Mouse (Mus musculus) small intestine, adult 2 months (tissue): Measurements from ENCODE around the gene Thsd7a. TPM values are rescaled to one million over a fixed set of nuclear protein-coding genes. Genes with fewer than 3 reads are reported as not detected.

ENCODE experiments used
- H3K27ac ChIP-seq: fragments of 200-500 bp; 2 replicates; pipeline ENCODE4 v1.5.1; 2012; ENCODE audit warnings: low read depth, low read length, control low read depth, inconsistent platforms; ENCODE audit not compliant: insufficient read depth
- H3K27me3 ChIP-seq: fragments of 200-500 bp; 2 replicates; pipeline ENCODE4 v1.6.1; 2012; ENCODE audit warnings: mild to moderate bottlenecking, moderate library complexity, low read length, inconsistent platforms; ENCODE audit not compliant: control insufficient read depth, insufficient read depth
- H3K36me3 ChIP-seq: fragments of 200-500 bp; 2 replicates; pipeline ENCODE4 v1.6.1; 2012; ENCODE audit warnings: mild to moderate bottlenecking, low read length, control low read depth, inconsistent platforms; ENCODE audit not compliant: control insufficient read depth, insufficient read depth
- H3K4me1 ChIP-seq: fragments of 200-500 bp; 2 replicates; pipeline ENCODE4 v1.6.1; 2012; ENCODE audit warnings: low read length, inconsistent platforms, mixed read lengths; ENCODE audit not compliant: control insufficient read depth, insufficient read depth, insufficient read length
- H3K4me3 ChIP-seq: fragments of 200-500 bp; 2 replicates; pipeline ENCODE4 v1.5.1; 2012; ENCODE audit warnings: low read depth, mild to moderate bottlenecking, control low read depth, inconsistent platforms, low read length, moderate library complexity
- CTCF ChIP-seq: fragments of 200-500 bp; IDR thresholded peaks from 2 replicates; pipeline ENCODE4 v1.5.1; 2012; ENCODE audit warnings: low read depth, mild to moderate bottlenecking, control low read depth, inconsistent platforms, low read length, moderate library complexity, mixed read lengths; ENCODE audit not compliant: insufficient replicate concordance, insufficient read length; ENCODE audit errors: extremely low read depth
- POLR2A ChIP-seq: fragments of 200-500 bp; IDR thresholded peaks from 2 replicates; pipeline ENCODE4 v1.6.1; 2012; ENCODE audit warnings: low read depth, mild to moderate bottlenecking, control low read depth, inconsistent platforms, low read length, moderate library complexity
- WGBS: fragments of 180-500 bp; shearing (Covaris S2); methylation state at CpG from one replicate; pipeline ENCODE4 v1.1.7; 2018; 5-methylcytosine and 5-hydroxymethylcytosine counted together
- polyA plus RNA-seq: library from polyadenylated mRNA; depleted of rRNA; stranded (reverse); fragments of >200 nt; gene quantifications from 2 replicates; pipeline ENCODE4 v1.2.3, GENCODE M21; 2012

Gene Thsd7a
- polyA plus RNA-seq, 1 experiment: 1.8 TPM

GRCm38 (mm10) chr6:12499866-12500265 lies 249.3 kb downstream of the Thsd7a start:
- H3K4me1 ChIP-seq: no peaks in the 10 kb centered on the region
- H3K27me3 ChIP-seq: no peaks in the 10 kb centered on the region
- H3K27ac ChIP-seq: no peak overlapping the region
- no peak overlapping the region for H3K4me3 ChIP-seq
- no peaks in the 10 kb centered on the region for H3K36me3 ChIP-seq
- TF ChIP-seq POLR2A (no peak), CTCF (no peak)

GRCm38 (mm10) chr6:12493571-12493970 lies 255.6 kb downstream of the Thsd7a start:
- TF ChIP-seq POLR2A: no peak
- no peak for TF ChIP-seq CTCF
- Histone ChIP-seq H3K36me3 (no peaks in the 10 kb centered on the region), H3K27me3 (no peaks in the 10 kb centered on the region), H3K4me1 (no peaks in the 10 kb centered on the region), H3K27ac (no peak overlapping the region), H3K4me3 (no peak overlapping the region)
- WGBS: 75% methylated on average over 1 of the region's 1 CpGs

DNA sequence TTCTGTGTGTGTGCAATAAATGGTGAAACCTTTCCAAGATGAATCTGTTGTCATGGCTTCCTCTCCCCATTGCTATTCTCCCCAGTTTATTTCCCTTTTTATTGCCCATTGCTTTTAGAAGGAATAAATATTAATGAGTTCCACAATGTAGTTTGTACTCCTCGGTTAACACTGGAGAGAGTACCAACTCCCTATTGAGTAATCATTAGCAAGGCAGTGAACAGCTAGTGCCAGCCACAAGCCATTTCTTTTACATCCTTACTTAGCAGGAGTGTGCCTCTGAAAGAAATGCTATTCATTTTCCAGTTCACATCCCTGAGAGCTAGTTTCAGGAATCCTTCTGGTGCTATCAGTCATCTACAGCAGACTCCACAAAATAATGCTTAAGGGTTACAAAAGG lies 260.3 kb downstream of the Thsd7a start:
- Histone ChIP-seq H3K4me1 (no peaks in the 10 kb centered on the region), H3K4me3 (no peak overlapping the region), H3K27ac (no peak overlapping the region), H3K36me3 (no peaks in the 10 kb centered on the region), H3K27me3 (no peaks in the 10 kb centered on the region)
- TF ChIP-seq CTCF (no peak), POLR2A (no peak)
- WGBS: 65% methylated on average over 1 of the region's 1 CpGs

- TF ChIP-seq POLR2A (no peak), CTCF (no peak)
- Histone ChIP-seq H3K4me3 (no peak overlapping the region), H3K27me3 (no peaks in the 10 kb centered on the region), H3K4me1 (no peaks in the 10 kb centered on the region), H3K36me3 (no peaks in the 10 kb centered on the region), H3K27ac (no peak overlapping the region)
- WGBS: 88% methylated on average over 5 of the region's 5 CpGs
These were observed 267.6 kb downstream of the Thsd7a start for GRCm38 (mm10) chr6:12481527-12482163.

DNA sequence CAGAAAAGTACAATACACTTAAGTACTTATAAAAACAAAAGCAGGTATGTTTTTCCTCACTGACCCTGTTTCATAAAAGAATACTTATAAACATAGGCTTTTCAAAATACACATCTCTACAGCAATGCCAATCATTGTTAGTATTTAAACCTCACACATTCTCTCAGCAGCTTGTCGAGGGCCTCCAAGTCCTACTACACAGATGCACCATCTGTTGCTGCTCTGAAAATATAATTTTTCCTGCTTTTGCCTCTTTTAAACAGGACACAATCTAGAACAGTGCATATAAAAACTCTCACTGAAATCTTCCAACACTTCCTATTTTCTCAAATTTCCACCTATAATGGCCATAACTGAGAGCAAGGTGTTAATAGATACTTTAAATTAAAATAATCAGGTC lies 270.9 kb downstream of the Thsd7a start:
- WGBS: 73% methylated on average over 1 of the region's 1 CpGs
- no peak for TF ChIP-seq POLR2A
- TF ChIP-seq CTCF: no peak
- H3K27me3 ChIP-seq: no peaks in the 10 kb centered on the region
- no peak overlapping the region for H3K27ac ChIP-seq
- H3K36me3 ChIP-seq: no peaks in the 10 kb centered on the region
- no peak overlapping the region for H3K4me3 ChIP-seq
- no peaks in the 10 kb centered on the region for H3K4me1 ChIP-seq

- TF ChIP-seq CTCF (no peak), POLR2A (no peak)
- H3K4me3 ChIP-seq: no peak overlapping the region
- 78% methylated on average over 2 of the region's 2 CpGs for WGBS
- H3K4me1 ChIP-seq: no peaks in the 10 kb centered on the region
- H3K36me3 ChIP-seq: no peaks in the 10 kb centered on the region
- no peak overlapping the region for H3K27ac ChIP-seq
- no peaks in the 10 kb centered on the region for H3K27me3 ChIP-seq
These were observed 278.3 kb downstream of the Thsd7a start for GRCm38 (mm10) chr6:12470935-12471334.

DNA sequence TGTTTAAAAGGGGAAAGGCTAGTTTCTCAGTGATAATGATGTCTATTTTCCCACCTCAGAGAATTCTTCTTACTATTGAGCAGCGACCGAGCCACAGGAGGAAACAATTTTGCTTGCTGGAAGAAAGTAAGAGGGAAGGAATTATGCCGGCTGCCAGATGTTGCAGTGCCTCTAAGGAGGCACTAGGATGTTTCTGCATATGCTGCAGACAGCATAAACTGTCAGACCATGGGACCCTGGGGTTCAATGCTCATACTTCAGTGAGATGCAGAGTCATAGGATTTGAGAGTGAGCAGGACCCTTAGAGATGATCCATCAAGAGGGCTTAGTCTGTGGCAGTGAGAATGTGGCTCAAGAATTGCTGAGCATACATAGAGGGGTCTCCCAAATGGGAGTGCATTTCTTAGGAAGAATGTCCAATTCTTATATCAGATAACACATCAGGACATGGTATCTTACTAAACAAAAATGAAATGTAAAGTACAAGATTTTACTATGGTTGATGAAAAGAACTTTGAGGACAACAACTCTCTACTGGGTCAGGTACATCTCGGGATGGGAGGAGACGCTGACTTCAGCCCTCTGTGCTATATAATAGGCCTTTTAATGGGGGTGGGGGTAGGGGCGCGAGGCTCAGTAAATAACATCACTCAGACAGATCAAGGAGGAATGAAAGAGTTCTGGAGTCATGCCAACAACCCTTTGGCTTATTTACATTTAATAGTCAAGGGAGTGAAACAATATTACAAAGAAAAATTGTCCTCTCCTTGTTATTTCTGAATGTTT lies 281.7 kb downstream of the Thsd7a start:
- WGBS: 71% methylated on average over 7 of the region's 7 CpGs
- Histone ChIP-seq H3K4me1 (no peaks in the 10 kb centered on the region), H3K27ac (no peak overlapping the region), H3K27me3 (no peaks in the 10 kb centered on the region), H3K4me3 (no peak overlapping the region), H3K36me3 (no peaks in the 10 kb centered on the region)
- TF ChIP-seq POLR2A (no peak), CTCF (no peak)

DNA sequence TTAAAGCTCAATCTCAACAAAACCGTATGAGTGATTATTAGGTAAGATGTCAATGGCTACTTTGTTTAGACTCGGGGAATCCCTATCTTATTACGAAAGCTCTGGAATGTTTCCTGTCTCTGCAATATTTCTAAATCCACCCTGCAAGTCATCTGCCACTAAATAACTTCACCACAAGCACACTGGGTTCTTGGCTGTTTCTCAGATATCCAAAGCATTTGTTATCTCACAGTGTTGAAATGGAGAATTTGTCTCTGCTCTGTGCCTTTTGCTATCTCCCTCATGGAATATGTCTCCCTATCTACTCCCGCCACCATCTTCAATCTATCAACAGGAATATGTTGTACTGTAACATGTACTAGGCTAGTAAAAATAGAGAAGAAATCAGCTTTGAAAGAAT lies 290.4 kb downstream of the Thsd7a start:
- Histone ChIP-seq H3K36me3 (no peaks in the 10 kb centered on the region), H3K4me1 (no peaks in the 10 kb centered on the region), H3K27me3 (no peaks in the 10 kb centered on the region), H3K4me3 (no peak overlapping the region), H3K27ac (no peak overlapping the region)
- no peak for TF ChIP-seq CTCF
- TF ChIP-seq POLR2A: no peak
- 81% methylated on average over 4 of the region's 4 CpGs for WGBS
